Mouse (Mus musculus): Measurements from ENCODE around the gene Dock9. TPM values are rescaled to one million over a fixed set of nuclear protein-coding genes. Genes with fewer than 3 reads are reported as not detected.

Gene Dock9
- polyA plus RNA-seq, 1 experiment: 68.4 TPM

DNA sequence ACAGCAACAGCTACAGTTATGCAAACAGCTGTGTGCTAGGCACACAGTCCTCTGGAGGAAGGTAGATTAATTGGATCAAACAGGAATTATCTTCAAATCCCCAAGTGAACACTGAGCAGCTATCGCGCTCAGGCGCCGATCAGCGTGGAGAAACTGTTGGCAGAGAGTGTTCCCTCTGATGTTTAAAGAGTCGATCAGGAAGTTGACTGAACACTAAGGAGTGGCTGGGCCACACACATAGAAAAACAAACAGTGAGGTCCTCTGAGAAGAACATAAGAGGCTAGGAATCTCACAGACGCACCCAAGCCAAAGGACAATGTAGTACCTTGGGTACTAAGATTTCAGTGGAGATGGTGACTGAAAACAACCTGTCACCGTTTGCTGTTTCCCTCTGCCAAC lies 136.7 kb downstream of the Dock9 start:
- Histone ChIP-seq H3K4me1 (ENCODE audit: control insufficient read depth, insufficient read depth, low read length) (peaks cover 1% of the 10 kb centered on the region; the same call in 1 of the 2 replicates), H3K4me3 (ENCODE audit: insufficient read depth, low read length) (no peak overlapping the region), H3K27ac (ENCODE audit: insufficient read depth, low read length) (peak overlapping the region; percentile 62)
- TF ChIP-seq CTCF (IDR thresholded peaks at IDR 0.05; ENCODE audit: extremely low read depth, insufficient read depth, low read length) (no peak), POLR2A (IDR thresholded peaks at IDR 0.05; ENCODE audit: extremely low read depth, insufficient read depth, low read length) (no peak)

DNA sequence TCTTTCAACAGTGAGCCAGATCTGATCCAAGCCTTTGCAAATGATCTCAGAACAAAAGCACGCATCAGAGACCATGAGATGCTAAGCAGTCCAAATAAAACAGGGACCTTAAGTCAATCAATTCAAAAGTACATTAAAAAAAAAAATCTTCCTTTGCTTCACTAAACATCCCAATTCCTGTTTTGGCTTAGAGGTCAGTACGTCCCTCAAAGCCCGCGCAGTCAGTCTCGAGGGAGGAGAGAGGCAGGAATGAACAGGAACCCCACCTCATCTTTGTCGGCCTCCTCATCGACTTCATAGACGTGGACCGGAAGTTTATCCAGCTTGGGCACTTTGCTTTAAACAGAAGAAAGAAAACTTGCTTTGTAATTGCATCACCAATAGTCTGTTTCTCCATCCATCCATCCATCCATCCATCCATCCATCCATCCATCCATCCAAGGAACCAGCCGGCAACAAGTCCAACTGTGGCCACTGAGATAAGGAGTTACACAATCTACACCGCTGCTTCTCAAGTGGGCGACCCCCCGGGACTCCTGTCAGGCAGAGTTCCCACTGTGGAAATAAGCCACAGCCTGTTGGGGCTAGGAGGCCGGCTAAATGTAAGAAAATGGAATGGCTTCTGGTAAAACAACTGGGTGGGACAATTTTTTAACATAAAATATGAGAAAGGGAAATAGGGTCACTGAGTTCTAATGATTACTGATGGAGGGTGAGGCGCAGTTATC lies 137.3 kb downstream of the Dock9 start:
- TF ChIP-seq POLR2A (IDR thresholded peaks at IDR 0.05; ENCODE audit: extremely low read depth, insufficient read depth, low read length): no peak
- TF ChIP-seq CTCF (IDR thresholded peaks at IDR 0.05; ENCODE audit: extremely low read depth, insufficient read depth, low read length): no peak

DNA sequence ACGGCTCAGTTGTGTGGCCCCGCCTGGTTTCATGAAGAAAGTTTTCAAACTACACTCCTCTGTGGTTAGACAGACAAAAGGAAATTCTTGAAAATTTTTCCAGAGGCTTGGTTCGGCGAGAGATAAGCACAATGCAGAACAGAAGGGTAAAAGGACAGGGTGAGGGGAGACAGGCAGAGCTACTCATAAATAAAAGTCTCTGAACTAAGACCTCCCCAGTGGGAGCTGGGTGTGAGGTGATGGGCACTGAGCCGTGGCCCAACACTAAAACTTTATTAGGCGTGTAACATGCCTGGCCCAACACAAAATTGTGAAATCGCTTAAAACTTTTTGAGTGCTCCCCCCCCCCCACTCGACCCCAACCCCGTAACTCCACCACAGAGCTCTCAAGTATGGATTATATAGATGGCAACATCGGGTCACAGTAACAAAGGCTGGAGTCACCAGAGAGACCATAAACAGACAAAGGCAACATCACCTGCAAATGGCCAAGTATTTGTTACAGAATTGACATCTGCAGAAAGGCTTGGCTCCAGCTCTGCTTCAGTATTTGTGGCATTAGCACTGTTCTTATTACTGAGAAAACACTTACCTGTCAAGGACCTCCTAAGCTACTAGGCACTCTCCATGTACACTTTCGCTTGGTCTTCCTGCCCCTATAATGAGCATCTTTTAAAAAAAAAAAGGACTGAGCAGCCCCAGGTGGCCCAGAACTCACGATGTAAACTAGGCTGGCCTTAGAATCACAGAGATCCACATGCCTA lies 138.4 kb downstream of the Dock9 start:
- TF ChIP-seq POLR2A (IDR thresholded peaks at IDR 0.05; ENCODE audit: extremely low read depth, insufficient read depth, low read length) (no peak), CTCF (IDR thresholded peaks at IDR 0.05; ENCODE audit: extremely low read depth, insufficient read depth, low read length) (no peak)
- H3K4me1 ChIP-seq (ENCODE audit: control insufficient read depth, insufficient read depth, low read length): peaks cover 1% of the 10 kb centered on the region; the same call in 1 of the 2 replicates
- H3K4me3 ChIP-seq (ENCODE audit: insufficient read depth, low read length): no peak overlapping the region
- 0 out of 2 replicates have a peak overlapping the region, but pooled peaks have one; percentile 28 for H3K27ac ChIP-seq (ENCODE audit: insufficient read depth, low read length)

More for the DNA sequence above, 137.3 kb downstream of the Dock9 start:
- H3K4me1 ChIP-seq (ENCODE audit: control insufficient read depth, insufficient read depth, low read length): peaks cover 1% of the 10 kb centered on the region; the same call in 1 of the 2 replicates
- peak overlapping the region; percentile 62 for H3K27ac ChIP-seq (ENCODE audit: insufficient read depth, low read length)
- no peak overlapping the region for H3K4me3 ChIP-seq (ENCODE audit: insufficient read depth, low read length)

DNA sequence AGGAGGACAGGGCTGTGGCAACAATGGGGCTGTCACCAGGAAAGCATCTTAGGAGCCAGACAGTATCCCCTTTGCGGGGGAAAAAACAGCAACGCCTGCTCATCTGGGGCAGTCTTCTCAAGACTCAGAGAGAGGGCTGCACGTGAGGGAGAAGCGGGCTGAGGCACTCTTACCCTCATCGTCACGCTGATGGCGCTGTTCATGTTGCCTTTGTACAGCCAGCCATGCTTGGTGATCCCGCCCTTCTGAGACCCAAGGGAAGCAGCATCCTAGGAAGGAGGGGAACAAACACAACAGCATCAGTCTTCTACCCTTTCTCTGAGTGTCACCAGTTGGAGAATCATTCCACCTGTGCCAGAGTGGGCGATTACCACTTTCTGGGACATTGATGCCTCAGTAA lies 139.1 kb downstream of the Dock9 start:
- TF ChIP-seq POLR2A (IDR thresholded peaks at IDR 0.05; ENCODE audit: extremely low read depth, insufficient read depth, low read length) (no peak), CTCF (IDR thresholded peaks at IDR 0.05; ENCODE audit: extremely low read depth, insufficient read depth, low read length) (no peak)

GRCm38 (mm10) chr14:121657633-121658032 lies 140.0 kb downstream of the Dock9 start:
- TF ChIP-seq POLR2A (IDR thresholded peaks at IDR 0.05; ENCODE audit: extremely low read depth, insufficient read depth, low read length) (no peak), CTCF (IDR thresholded peaks at IDR 0.05; ENCODE audit: extremely low read depth, insufficient read depth, low read length) (no peak)
- Histone ChIP-seq H3K4me1 (ENCODE audit: control insufficient read depth, insufficient read depth, low read length) (no peaks in the 10 kb centered on the region), H3K27ac (ENCODE audit: insufficient read depth, low read length) (no peak overlapping the region), H3K4me3 (ENCODE audit: insufficient read depth, low read length) (no peak overlapping the region)

More for the DNA sequence above, 139.1 kb downstream of the Dock9 start:
- Histone ChIP-seq H3K4me1 (ENCODE audit: control insufficient read depth, insufficient read depth, low read length) (peaks cover 1% of the 10 kb centered on the region; the same call in 1 of the 2 replicates), H3K27ac (ENCODE audit: insufficient read depth, low read length) (no peak overlapping the region), H3K4me3 (ENCODE audit: insufficient read depth, low read length) (no peak overlapping the region)

DNA sequence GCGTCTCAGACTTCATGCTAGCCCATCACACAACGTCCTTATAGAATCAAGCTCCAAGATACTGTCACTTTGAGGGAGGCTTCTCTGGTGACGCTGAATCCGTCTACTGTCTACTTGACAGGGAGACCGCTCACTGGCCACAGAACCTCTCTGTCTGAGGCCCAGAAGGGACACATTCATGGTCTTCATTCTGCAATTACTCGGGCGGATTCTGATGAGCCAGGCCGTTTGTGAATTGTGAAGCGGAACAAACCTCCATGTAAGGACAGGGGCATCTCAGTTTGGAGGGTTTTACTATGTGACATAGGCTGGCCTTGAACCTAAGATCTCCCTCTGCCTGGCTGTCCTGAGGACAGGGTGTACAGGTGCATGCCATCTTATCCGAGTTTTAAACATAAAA lies 140.7 kb downstream of the Dock9 start:
- Histone ChIP-seq H3K27ac (ENCODE audit: insufficient read depth, low read length) (no peak overlapping the region), H3K4me1 (ENCODE audit: control insufficient read depth, insufficient read depth, low read length) (no peaks in the 10 kb centered on the region), H3K4me3 (ENCODE audit: insufficient read depth, low read length) (no peak overlapping the region)
- TF ChIP-seq CTCF (IDR thresholded peaks at IDR 0.05; ENCODE audit: extremely low read depth, insufficient read depth, low read length) (no peak), POLR2A (IDR thresholded peaks at IDR 0.05; ENCODE audit: extremely low read depth, insufficient read depth, low read length) (no peak)

GRCm38 (mm10) chr14:121654977-121655376 lies 142.7 kb downstream of the Dock9 start:
- Histone ChIP-seq H3K27ac (ENCODE audit: insufficient read depth, low read length) (no peak overlapping the region), H3K4me1 (ENCODE audit: control insufficient read depth, insufficient read depth, low read length) (no peaks in the 10 kb centered on the region), H3K4me3 (ENCODE audit: insufficient read depth, low read length) (no peak overlapping the region)
- TF ChIP-seq POLR2A (IDR thresholded peaks at IDR 0.05; ENCODE audit: extremely low read depth, insufficient read depth, low read length) (no peak), CTCF (IDR thresholded peaks at IDR 0.05; ENCODE audit: extremely low read depth, insufficient read depth, low read length) (no peak)

DNA sequence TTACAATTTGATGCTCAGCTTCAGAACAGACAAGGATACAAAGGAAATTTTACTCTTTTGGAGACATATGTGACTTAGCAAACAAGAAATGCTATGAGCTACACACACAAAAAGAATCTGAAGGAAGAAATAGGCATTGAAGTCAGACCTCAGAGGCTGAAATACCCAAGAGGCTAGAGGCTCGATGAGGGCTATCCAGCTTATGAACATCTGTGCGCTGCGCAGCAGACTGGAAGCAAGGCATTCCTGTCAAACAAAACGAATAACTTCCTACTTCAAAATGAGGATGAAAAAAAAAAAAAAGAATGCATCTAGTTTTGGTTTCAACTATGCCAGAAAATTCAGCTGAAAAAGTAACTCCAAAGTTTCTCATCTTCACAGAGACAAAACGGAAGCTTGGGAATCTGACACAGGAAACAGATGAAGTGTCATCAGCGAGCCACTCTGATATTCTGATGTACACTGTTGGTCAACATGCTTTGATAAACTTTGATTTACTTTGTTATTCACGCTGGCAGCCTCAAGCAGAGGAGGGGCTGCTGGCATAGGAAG lies 143.1 kb downstream of the Dock9 start:
- Histone ChIP-seq H3K27ac (ENCODE audit: insufficient read depth, low read length) (no peak overlapping the region), H3K4me3 (ENCODE audit: insufficient read depth, low read length) (no peak overlapping the region), H3K4me1 (ENCODE audit: control insufficient read depth, insufficient read depth, low read length) (no peaks in the 10 kb centered on the region)
- TF ChIP-seq CTCF (IDR thresholded peaks at IDR 0.05; ENCODE audit: extremely low read depth, insufficient read depth, low read length) (no peak), POLR2A (IDR thresholded peaks at IDR 0.05; ENCODE audit: extremely low read depth, insufficient read depth, low read length) (no peak)

DNA sequence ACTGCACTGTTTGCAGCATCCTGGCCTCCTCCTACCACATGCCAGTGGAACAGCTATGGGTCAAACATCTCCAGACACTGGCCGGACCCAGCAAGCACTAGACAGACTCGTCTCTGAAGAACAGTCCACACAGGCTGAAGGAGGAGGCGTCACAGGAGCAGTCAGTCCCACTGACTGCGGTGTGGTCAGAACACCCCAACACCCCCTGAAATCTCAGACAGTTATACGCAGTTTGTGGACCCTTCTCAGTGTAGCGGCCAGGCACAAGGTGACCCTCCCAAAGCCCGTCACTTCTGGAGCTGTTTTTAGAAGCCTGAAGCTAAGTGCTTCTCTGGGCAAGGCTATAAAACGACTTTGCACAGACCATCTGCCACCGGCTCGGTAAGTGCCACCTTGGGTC lies 143.9 kb downstream of the Dock9 start:
- Histone ChIP-seq H3K4me1 (ENCODE audit: control insufficient read depth, insufficient read depth, low read length) (no peaks in the 10 kb centered on the region), H3K4me3 (ENCODE audit: insufficient read depth, low read length) (no peak overlapping the region), H3K27ac (ENCODE audit: insufficient read depth, low read length) (no peak overlapping the region)
- no peak for TF ChIP-seq POLR2A (IDR thresholded peaks at IDR 0.05; ENCODE audit: extremely low read depth, insufficient read depth, low read length)
- no peak for TF ChIP-seq CTCF (IDR thresholded peaks at IDR 0.05; ENCODE audit: extremely low read depth, insufficient read depth, low read length)

Data from cortical plate, adult 2 months (tissue).